Mouse (Mus musculus) ES-CJ7 (cell line): Measurements from ENCODE around the gene Gm10647.
A peak's percentile ranks its signal among the peaks of the same experiment; 100 is the strongest.
"Not testable (repeated sequence)": the region's sequence is repeated elsewhere in the genome, so short reads cannot be mapped to it uniquely, and the experiment has no call there.

Experiments
- DNase-seq: peaks from one replicate; pipeline ENCODE4 v3.0.0; 2011; ENCODE audit warnings: low read depth, low spot score

The Gm10647 gene

GRCm38 (mm10) chr9:66796739-66797138 is at the start of gene Gm10647:
Gene Gm10647 (plus strand): TSS chr9:66797039.
- no peak for DNase-seq

- DNase-seq, result no peak
These were observed 48.4 kb upstream of the Gm10647 start for GRCm38 (mm10) chr9:66748390-66748789.

GRCm38 (mm10) chr9:66752849-66753248 is 44.0 kb upstream of the Gm10647 start:
- DNase-seq, result no peak

GRCm38 (mm10) chr9:66760991-66761390 is 35.8 kb upstream of the Gm10647 start:
- DNase-seq, result no peak

- no peak for DNase-seq
These were observed 28.1 kb upstream of the Gm10647 start for GRCm38 (mm10) chr9:66768721-66769120.

- no peak for DNase-seq
These were observed 27.6 kb upstream of the Gm10647 start for GRCm38 (mm10) chr9:66769275-66769674.

- no peak for DNase-seq
These were observed 26.1 kb upstream of the Gm10647 start for GRCm38 (mm10) chr9:66770701-66771100.

GRCm38 (mm10) chr9:66784552-66784951 is 12.3 kb upstream of the Gm10647 start:
- DNase-seq, result not testable (repeated sequence)

- peak; percentile 22 for DNase-seq
These were observed 9.0 kb upstream of the Gm10647 start for GRCm38 (mm10) chr9:66787821-66788220.

GRCm38 (mm10) chr9:66794629-66795463 is 2.0 kb upstream of the Gm10647 start:
- DNase-seq, result peak; percentile 18

GRCm38 (mm10) chr9:66795464-66796324 is 1.1 kb upstream of the Gm10647 start, which contains the start of gene Aph1b:
Gene Aph1b (minus strand): TSS chr9:66795490.
- peak; percentile 98 for DNase-seq

GRCm38 (mm10) chr9:66801947-66802346 is 5.1 kb downstream of the Gm10647 start:
- DNase-seq, result peak; percentile 60

- not testable (repeated sequence) for DNase-seq
These were observed 9.1 kb downstream of the Gm10647 start for GRCm38 (mm10) chr9:66805951-66806350.

GRCm38 (mm10) chr9:66813392-66813791 is 16.6 kb downstream of the Gm10647 start:
- no peak for DNase-seq

GRCm38 (mm10) chr9:66820996-66821395 is 24.2 kb downstream of the Gm10647 start:
- DNase-seq, result no peak

GRCm38 (mm10) chr9:66822255-66822654 is 25.4 kb downstream of the Gm10647 start:
- DNase-seq, result not testable (repeated sequence)

- DNase-seq, result peak; percentile 46
These were observed 29.2 kb downstream of the Gm10647 start for GRCm38 (mm10) chr9:66825990-66826389.

GRCm38 (mm10) chr9:66832366-66832908 is 35.6 kb downstream of the Gm10647 start:
- no peak for DNase-seq

- no peak for DNase-seq
These were observed 37.0 kb downstream of the Gm10647 start for GRCm38 (mm10) chr9:66833851-66834250.

GRCm38 (mm10) chr9:66834318-66835096 is 37.7 kb downstream of the Gm10647 start, which contains the start of gene Aph1c:
Gene Aph1c (minus strand): TSS chr9:66834726.
- DNase-seq, result peak; percentile 99

- DNase-seq, result no peak
These were observed 38.2 kb downstream of the Gm10647 start for GRCm38 (mm10) chr9:66835097-66835480.
